Mouse (Mus musculus) heart, postnatal 25 days (tissue): Measurements from ENCODE around the gene Thsd7b. TPM values are rescaled to one million over a fixed set of nuclear protein-coding genes. Genes with fewer than 3 reads are reported as not detected.

Experiments used
- DNase-seq: peaks from one replicate; pipeline ENCODE4 v3.0.0; 2022; ENCODE audit warnings: low spot score
- intact Hi-C: fragments of 180-260 bp; cut with DNase I; formaldehyde crosslinking; loops from one replicate; pipeline ENCODE4 v1.15.1; 2025
- total RNA-seq, 2 experiments: library from RNA; stranded (reverse); gene quantifications; 2 replicates each; pipeline ENCODE4 v1.2.3; 2021

Gene Thsd7b
- total RNA-seq, result under 1 TPM; 0.10 to 0.25 TPM

DNA sequence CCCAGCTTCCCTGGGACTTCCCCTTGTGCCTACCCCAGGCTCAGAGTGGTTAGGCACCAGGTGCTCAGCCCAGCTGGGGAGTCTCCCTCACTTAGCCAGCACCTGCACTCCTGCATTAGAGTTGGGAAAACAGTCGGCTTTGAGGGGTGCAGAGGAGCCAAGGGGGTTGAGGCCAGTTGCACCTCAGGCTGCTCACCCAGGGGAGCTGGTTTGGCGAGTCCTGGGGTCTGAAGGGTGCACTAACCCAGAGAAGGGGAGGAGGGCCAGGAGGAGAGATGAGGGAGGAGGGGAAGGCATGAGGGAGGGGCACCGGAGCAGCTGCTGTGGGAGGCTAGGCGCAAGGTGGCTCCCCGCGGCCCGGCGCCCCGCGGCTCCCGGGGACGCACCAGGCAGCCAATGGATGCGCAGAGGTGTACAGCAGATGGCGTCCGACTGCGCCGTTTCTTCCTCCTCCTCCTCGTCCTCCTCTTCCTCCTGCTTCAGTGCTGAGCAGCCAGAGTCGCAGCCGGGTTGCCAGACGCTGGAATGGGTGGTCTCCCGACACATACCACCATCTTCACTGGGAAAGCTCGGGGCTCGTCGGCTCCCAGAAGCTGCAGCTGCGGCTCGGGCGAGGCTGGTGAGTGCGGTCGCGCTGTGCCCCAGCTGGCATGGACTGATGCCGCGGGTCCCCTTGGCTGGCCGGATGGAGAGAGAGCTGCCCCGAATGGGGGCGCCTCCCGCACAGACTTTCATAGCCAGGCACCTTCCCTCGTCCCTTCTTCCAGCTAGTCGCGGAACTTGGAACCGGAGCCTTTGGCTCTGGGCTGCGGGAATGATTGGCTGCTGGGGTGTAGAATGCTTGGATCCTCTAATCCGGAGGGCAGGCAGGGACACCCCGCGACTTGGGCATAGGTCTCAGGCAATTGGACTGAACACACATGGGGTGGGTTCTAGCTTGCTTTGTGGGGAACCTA, at the start of gene Thsd7b:
Gene Thsd7b (plus strand): TSS at position 321 of the 956 bp plus-strand sequence.
- DNase-seq, result no peak
- intact Hi-C loops, result no loop called here

GRCm38 (mm10) chr1:129244292-129244691, 28.8 kb upstream of the Thsd7b start:
- intact Hi-C loops, result loop anchor here (2.0 kb wide), 1 partner anchor 369 kb away; no protein-coding TSS in a partner anchor
- DNase-seq, result no peak

- no peak for DNase-seq
- intact Hi-C loops, result no loop called here
These were observed 22.2 kb upstream of the Thsd7b start for GRCm38 (mm10) chr1:129250704-129251443.

DNA sequence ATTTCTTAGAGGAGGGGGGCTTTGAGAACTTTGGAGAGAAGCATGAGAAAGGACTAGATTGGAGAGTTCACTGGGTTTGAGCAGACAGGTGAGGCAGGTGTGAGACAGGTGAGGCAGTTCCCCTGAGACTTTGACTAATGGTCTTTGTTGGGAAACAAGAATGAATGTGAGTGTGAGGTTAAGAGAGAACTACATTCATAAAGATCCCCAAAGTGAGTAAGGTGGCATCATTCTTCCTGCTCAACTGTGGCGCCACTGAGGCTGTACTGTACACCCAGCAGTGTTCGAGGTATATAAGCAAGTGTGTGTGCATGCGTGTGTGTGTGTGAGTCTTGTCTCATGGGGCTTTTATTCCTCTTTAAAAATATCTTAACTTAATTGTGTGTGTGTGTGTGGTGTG, 6.4 kb upstream of the Thsd7b start:
- intact Hi-C loops, result no loop called here
- no peak for DNase-seq

- no peak for DNase-seq
- intact Hi-C loops, result no loop called here
These were observed 31.1 kb downstream of the Thsd7b start for GRCm38 (mm10) chr1:129304173-129304572.

DNA sequence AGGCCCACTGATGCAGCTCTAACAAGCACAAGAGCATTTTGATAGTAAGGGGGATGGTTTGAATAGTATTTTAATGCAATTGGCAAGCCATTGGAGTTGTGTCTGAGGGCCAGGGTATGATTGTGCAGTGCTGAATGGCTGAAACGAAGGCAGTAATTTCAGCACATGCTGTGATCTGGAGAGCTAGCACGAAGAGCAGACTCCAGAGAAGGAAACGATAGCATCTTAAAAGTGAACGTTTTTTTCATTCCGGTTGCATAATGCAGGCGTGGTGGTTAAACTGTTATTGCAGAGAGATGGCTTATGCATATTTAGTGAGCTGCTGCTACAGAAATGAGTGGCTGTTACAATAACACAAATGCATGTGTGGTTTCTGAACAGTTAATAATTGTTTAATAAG, 51.3 kb downstream of the Thsd7b start:
- no peak for DNase-seq
- intact Hi-C loops, result no loop called here

DNA sequence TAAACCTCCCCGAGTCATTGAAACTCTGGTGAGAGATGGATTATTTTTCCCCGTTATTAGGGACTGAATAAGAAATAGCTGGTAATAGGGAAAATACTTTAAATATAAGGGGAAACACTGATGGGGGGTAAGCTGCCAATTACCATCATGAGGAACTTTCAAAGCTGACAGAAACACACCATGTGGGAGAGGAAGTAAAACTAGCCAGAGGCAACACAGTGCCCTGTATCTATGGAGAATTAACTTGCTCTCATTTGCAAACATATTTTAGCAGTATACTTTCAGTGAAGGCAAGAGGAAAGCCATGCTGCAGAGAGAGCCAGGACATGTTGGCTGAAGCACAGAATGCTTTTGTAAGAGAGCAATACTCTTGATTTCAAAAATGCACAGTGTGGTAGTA, 51.7 kb downstream of the Thsd7b start:
- DNase-seq, result no peak
- intact Hi-C loops, result no loop called here

DNA sequence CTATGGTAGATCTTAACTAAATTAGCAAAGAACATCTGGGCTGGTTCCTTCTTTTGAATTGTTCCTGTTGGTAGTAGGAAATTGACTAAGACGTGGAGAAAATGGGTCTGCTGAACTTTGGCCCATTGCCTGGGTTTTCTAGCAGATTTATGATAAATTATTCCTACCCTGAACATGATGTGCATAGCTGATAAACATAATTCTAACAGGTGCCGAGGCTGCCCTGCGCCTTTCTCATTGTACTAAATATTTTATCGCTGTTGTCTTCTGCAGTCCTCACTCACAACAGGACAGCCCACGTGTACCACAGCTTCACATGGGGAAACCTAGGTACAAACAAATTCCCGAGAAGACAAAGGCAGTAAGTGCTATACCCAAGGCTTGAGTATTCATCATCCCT, 83.5 kb downstream of the Thsd7b start:
- DNase-seq, result no peak
- intact Hi-C loops, result no loop called here

GRCm38 (mm10) chr1:129357378-129357777, 84.3 kb downstream of the Thsd7b start:
- DNase-seq, result no peak
- intact Hi-C loops, result no loop called here

DNA sequence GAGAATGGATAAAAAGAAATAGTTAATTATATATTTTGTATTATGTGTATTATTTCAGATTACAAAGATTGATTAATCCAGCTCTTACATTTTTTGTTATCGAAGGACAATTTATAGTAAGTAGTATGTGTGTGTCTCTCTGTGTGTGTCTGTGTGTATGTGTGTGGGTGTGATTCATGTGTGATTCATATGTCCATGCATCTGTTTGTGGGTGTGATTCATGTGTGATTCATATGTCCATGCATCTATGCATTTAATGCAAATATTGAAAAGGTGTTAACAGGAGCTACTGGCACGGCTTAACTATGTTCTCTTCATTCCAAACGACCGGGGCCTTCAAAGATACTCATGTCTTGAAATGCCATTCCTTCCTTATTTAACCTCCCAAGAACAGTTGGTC, 90.3 kb downstream of the Thsd7b start:
- intact Hi-C loops, result no loop called here
- DNase-seq, result no peak

- DNase-seq, result no peak
- intact Hi-C loops, result no loop called here
These were observed 91.7 kb downstream of the Thsd7b start for GRCm38 (mm10) chr1:129364828-129365227.

- intact Hi-C loops, result no loop called here
- DNase-seq, result no peak
These were observed 92.5 kb downstream of the Thsd7b start for GRCm38 (mm10) chr1:129365590-129365989.

- no peak for DNase-seq
- intact Hi-C loops, result no loop called here
These were observed 113.4 kb downstream of the Thsd7b start for GRCm38 (mm10) chr1:129386479-129386878.

DNA sequence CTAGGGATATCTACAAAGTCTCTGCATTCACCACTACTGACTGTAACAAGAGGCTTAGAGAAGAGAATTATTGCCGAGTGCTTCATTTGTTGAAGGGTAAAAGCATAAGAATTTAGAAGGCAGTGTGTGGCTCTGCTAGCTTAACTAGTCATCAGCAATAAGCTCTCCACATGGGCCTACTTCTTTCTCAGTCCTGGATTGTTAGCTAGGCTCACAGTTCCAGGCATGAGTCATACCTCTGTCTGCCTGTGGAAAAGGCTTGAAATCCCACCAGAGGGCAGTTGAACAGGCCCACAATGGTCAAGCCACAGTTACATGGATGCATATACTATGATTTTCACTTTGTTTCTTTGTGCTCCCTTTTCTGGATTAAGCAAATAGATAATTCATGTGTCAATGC, 138.5 kb downstream of the Thsd7b start:
- DNase-seq, result no peak

GRCm38 (mm10) chr1:129421581-129421980, 148.5 kb downstream of the Thsd7b start:
- intact Hi-C loops, result no loop called here
- DNase-seq, result no peak

More for the DNA sequence above, 138.5 kb downstream of the Thsd7b start:
- intact Hi-C loops, result no loop called here

DNA sequence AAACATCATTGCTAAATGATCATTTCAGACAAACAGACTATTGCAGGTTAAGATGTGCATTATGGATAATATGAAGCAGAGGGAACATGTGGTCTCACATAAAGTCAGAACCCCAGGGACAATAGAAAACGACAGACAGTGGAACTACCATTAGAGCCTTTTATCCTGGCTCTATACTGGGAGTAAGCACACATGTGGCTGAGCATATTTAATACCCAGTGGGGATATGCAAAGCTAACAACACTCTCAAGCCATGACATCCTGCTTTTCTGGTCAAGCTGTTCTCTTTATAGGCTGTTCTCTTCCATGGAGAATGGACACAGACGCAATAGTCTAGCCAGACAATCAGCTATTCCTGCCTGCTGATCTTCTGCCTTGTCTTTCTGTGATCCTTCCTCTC, 191.3 kb downstream of the Thsd7b start:
- DNase-seq, result no peak
- intact Hi-C loops, result no loop called here

- intact Hi-C loops, result no loop called here
- no peak for DNase-seq
These were observed 200.4 kb downstream of the Thsd7b start for GRCm38 (mm10) chr1:129473504-129473903.

- intact Hi-C loops, result no loop called here
- no peak for DNase-seq
These were observed 211.3 kb downstream of the Thsd7b start for GRCm38 (mm10) chr1:129484266-129485031.

DNA sequence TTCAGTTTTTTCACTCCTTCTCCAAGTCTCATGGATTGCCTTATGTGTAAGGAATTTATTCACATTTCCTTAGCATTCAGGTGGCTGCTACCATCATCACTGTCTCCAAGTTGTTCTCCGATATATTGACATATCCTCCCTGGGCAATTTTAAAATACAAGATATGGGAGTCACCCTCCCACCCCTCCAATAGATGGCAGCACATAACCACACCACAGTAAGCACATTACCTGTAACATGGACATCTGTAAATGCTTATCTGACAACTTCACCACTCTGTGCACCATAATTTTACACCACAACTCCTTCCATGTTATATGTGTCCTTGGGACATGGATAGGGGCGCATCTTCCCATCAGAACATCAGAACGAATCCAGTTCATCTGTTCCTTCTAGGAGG, 218.0 kb downstream of the Thsd7b start:
- intact Hi-C loops, result loop anchor here (10.0 kb wide), 1 partner anchor 704 kb away; no protein-coding TSS in a partner anchor
- DNase-seq, result no peak

GRCm38 (mm10) chr1:129493929-129494328, 220.8 kb downstream of the Thsd7b start:
- intact Hi-C loops, result loop anchor here (10.0 kb wide), 1 partner anchor 701 kb away; no protein-coding TSS in a partner anchor
- DNase-seq, result no peak
